Mouse (Mus musculus) spleen, adult 2 months (tissue): Measurements from ENCODE around the gene Trub2. TPM values are rescaled to one million over a fixed set of nuclear protein-coding genes. Genes with fewer than 3 reads are reported as not detected.
A peak's percentile ranks its signal among the peaks of the same experiment; 100 is the strongest.

Source experiments
- DNase-seq, 2 experiments: peaks; one replicate each; pipeline versions ENCODE4 v3.0.0 to v3.0.0-alpha.2; 2012 to 2021; ENCODE audit warnings: low spot score in 2 of 2, low read depth in 1 of 2
- H3K27ac ChIP-seq: fragments of 200-500 bp; 2 replicates; pipeline ENCODE4 v1.5.1; 2012; ENCODE audit warnings: low read length, inconsistent platforms; ENCODE audit not compliant: insufficient read depth
- H3K27me3 ChIP-seq: fragments of 200-500 bp; 2 replicates; pipeline ENCODE4 v1.6.1; 2012; ENCODE audit warnings: mild to moderate bottlenecking, moderate library complexity, low read length, inconsistent platforms; ENCODE audit not compliant: control insufficient read depth, insufficient read depth
- H3K36me3 ChIP-seq: fragments of 200-500 bp; 2 replicates; pipeline ENCODE4 v1.6.1; 2012; ENCODE audit warnings: mild to moderate bottlenecking, low read length, inconsistent platforms; ENCODE audit not compliant: control insufficient read depth, insufficient read depth
- H3K4me1 ChIP-seq: fragments of 200-500 bp; 2 replicates; pipeline ENCODE4 v1.6.1; 2011; ENCODE audit warnings: inconsistent platforms; ENCODE audit not compliant: control insufficient read depth, insufficient read depth, insufficient read length
- H3K4me3 ChIP-seq: fragments of 200-500 bp; 2 replicates; pipeline ENCODE4 v1.5.1; 2011; ENCODE audit warnings: mild to moderate bottlenecking, inconsistent platforms; ENCODE audit not compliant: insufficient read depth, insufficient read length; ENCODE audit errors: extremely low read depth
- CTCF ChIP-seq: fragments of 200-500 bp; IDR thresholded peaks from 2 replicates; pipeline ENCODE4 v1.5.1; 2011; ENCODE audit warnings: mild to moderate bottlenecking, inconsistent platforms; ENCODE audit not compliant: insufficient read depth, insufficient read length, insufficient replicate concordance; ENCODE audit errors: extremely low read depth
- POLR2A ChIP-seq: fragments of 200-500 bp; IDR thresholded peaks from 2 replicates; pipeline ENCODE4 v1.6.1; 2011; ENCODE audit warnings: low read depth, low read length, inconsistent platforms
- WGBS: fragments of 180-500 bp; shearing (Covaris S2); methylation state at CpG from one replicate; pipeline ENCODE4 v1.1.7; 2018; 5-methylcytosine and 5-hydroxymethylcytosine counted together
- polyA plus RNA-seq: library from polyadenylated mRNA; depleted of rRNA; stranded (reverse); fragments of >200 nt; gene quantifications from 2 replicates; pipeline ENCODE4 v1.2.3, GENCODE M21; 2012

Trub2 gene
- polyA plus RNA-seq, 1 experiment: 29.3 TPM

DNA sequence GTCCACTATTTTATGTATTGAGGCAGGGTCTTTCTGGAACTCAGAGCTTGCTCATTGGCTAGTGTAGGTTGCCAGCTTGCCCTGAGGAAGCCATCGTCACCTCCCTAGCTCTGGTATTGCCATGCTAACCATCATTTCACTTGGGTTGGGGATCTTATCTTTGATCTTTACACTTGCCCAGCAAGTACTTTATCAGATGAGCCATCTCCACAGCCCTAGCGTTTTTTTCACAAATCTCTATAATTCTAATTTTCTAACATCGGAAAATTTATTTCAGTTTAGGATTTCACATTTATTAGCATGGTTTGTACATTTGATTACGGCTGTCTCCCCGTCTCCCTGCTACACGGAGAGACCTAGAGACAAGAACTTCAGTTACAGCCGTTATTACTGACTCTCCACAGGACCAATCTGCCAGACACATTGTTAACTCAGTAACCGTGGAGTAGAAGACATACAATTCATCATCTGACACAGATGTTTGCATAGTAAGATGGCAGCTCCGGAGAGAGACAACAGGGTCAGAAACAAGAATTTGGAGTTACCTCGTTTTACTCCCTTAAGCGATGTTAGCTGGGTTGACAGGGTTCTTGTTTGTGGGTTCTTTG lies 38.1 kb upstream of the Trub2 start:
- 9% methylated on average over 11 of the region's 11 CpGs for WGBS
- TF ChIP-seq CTCF (no peak), POLR2A (no peak)
- Histone ChIP-seq H3K4me3 (peak overlapping the region; percentile 64), H3K36me3 (no peaks in the 10 kb centered on the region), H3K27me3 (no peaks in the 10 kb centered on the region), H3K27ac (peak overlapping the region; percentile 90), H3K4me1 (peaks cover 7% of the 10 kb centered on the region; the same call in 1 of the 2 replicates)
- DNase-seq: no peak

GRCm38 (mm10) chr2:29820025-29820817 lies 31.9 kb upstream of the Trub2 start, which contains the start of gene Urm1:
TSS of gene Urm1 (plus strand) at chr2:29820075.
- Histone ChIP-seq H3K4me1 (peaks cover 5% of the 10 kb centered on the region; the same call in 1 of the 2 replicates), H3K4me3 (peak within 1 kb of the TSS; percentile 52), H3K36me3 (peaks cover 2% of the 10 kb centered on the region; the same call in 1 of the 2 replicates), H3K27me3 (no peaks in the 10 kb centered on the region), H3K27ac (peak within 1 kb of the TSS; percentile 60)
- peak in 1 of 2 experiments; percentile 55 for DNase-seq
- no peak for TF ChIP-seq CTCF
- no peak for TF ChIP-seq POLR2A
- 3% methylated on average over 35 of the region's 35 CpGs for WGBS

DNA sequence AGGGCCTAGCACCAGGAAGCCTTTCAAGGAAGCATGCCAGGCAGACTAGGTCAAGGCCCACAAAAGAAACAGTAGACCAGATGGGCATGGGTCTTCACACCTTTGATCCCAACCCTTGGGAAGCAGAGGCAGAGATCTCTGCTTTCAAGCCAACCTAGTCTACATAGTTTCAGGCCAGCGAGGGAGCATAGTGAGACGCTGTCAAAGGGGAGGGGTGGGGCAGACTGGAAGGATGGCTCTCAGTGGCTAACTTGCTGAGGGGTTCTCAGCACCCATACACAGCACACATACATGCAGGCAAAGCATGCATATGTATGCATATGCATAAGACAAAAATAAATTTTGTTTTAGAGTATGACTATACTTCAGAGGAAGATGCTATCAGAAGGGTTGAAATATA lies 31.1 kb upstream of the Trub2 start:
- Histone ChIP-seq H3K36me3 (peaks cover 2% of the 10 kb centered on the region; the same call in 1 of the 2 replicates), H3K27me3 (no peaks in the 10 kb centered on the region), H3K4me1 (peaks cover 5% of the 10 kb centered on the region; the same call in 1 of the 2 replicates), H3K4me3 (no peak overlapping the region), H3K27ac (no peak overlapping the region)
- no peak for TF ChIP-seq POLR2A
- no peak for TF ChIP-seq CTCF
- DNase-seq: no peak
- 76% methylated on average over 2 of the region's 2 CpGs for WGBS

DNA sequence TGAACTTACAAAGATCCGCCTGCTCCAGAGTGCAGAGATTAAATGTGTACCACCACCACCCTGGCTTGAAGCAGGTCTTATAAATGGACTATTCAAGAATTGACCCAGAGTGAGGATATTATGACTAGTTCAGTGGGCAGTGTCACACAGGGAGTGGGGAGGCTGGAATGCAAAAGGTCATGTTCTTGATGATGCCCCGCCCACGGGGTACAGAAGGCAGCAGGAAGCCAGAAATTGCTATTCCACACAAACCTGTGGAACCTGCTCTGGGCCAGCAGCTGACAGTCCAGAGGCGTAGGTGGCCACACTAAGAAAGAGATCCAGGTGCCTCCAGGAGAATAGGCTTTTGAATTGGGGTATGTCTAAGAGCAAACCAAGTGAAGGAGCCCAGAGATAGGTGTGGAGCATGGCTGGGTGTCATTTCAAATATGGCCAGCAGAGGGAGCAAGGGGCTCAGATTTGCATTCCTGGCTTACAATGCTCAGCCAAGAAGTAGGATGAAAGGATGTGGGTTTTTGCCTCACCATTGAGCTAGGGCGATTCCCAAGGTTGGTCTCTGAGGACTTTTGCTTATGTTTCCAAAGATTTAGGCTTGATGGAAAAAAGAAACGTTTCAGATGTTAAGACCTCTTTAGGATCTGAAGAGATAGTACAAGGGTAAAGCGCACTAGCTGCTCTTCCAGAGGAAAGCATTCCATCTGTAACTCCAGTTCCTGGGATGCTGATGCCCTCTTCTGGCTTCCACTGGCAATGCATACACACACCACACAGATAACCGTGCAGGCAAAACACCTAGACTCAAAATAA lies 29.3 kb upstream of the Trub2 start:
- 44% methylated on average over 8 of the region's 8 CpGs for WGBS
- Histone ChIP-seq H3K27me3 (no peaks in the 10 kb centered on the region), H3K27ac (no peak overlapping the region), H3K4me1 (peaks cover 5% of the 10 kb centered on the region; the same call in 1 of the 2 replicates), H3K4me3 (no peak overlapping the region), H3K36me3 (peaks cover 2% of the 10 kb centered on the region)
- TF ChIP-seq CTCF (peak; percentile 75; the same call in 1 of the 2 replicates), POLR2A (no peak)
- DNase-seq: peak; percentile 41 to 74

DNA sequence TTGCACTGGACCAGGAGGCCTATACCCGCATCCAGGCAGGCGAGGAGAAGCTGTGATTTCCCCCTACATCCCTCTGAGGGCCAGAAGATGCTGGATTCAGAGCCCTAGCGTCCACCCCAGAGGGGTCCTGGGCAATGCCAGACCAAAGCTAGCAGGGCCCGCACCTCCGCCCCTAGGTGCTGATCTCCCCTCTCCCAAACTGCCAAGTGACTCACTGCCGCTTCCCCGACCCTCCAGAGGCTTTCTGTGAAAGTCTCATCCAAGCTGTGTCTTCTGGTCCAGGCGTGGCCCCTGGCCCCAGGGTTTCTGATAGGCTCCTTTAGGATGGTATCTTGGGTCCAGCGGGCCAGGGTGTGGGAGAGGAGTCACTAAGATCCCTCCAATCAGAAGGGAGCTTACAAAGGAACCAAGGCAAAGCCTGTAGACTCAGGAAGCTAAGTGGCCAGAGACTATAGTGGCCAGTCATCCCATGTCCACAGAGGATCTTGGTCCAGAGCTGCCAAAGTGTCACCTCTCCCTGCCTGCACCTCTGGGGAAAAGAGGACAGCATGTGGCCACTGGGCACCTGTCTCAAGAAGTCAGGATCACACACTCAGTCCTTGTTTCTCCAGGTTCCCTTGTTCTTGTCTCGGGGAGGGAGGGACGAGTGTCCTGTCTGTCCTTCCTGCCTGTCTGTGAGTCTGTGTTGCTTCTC lies 27.5 kb upstream of the Trub2 start:
- Histone ChIP-seq H3K4me3 (no peak overlapping the region), H3K36me3 (peaks cover 7% of the 10 kb centered on the region), H3K27me3 (no peaks in the 10 kb centered on the region), H3K4me1 (peaks cover 5% of the 10 kb centered on the region; the same call in 1 of the 2 replicates), H3K27ac (no peak overlapping the region)
- DNase-seq: no peak
- 88% methylated on average over 11 of the region's 11 CpGs for WGBS
- TF ChIP-seq POLR2A (no peak), CTCF (no peak)

DNA sequence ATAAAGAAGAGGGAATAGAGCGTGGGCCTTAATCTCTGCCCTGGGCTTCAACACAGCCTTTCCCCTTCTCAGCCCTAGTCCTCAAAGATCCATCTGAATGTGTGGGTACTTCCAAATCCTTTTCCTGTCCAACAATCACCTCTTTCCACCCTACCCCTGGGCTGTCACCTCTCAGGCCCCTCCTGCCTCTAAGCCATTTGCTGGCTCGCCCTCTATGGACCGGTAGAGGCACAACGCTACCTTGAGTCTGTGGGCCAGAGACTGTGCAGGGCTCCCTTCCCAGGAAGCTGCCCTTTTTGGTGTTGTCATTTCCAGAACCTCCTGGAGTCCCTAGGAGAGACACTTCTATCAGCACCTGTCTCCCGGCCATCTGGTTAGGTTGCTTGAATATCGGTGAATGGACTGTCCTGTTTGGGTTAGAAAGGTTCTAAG lies 15.1 kb upstream of the Trub2 start:
- no peaks in the 10 kb centered on the region; the same call in 1 of the 2 replicates for H3K4me1 ChIP-seq
- DNase-seq: peak in 1 of 2 experiments; percentile 15
- peak overlapping the region; percentile 76; the same call in 1 of the 2 replicates for H3K4me3 ChIP-seq
- H3K27ac ChIP-seq: no peak overlapping the region
- peaks cover 16% of the 10 kb centered on the region for H3K36me3 ChIP-seq
- no peaks in the 10 kb centered on the region for H3K27me3 ChIP-seq
- TF ChIP-seq POLR2A (no peak), CTCF (no peak)
- 41% methylated on average over 6 of the region's 6 CpGs for WGBS
